Mouse (Mus musculus) kidney, postnatal 25 days (tissue): ENCODE measurements around the gene Tmem43.

ENCODE experiments used
- DNase-seq, 2 experiments: peaks; one replicate each; pipeline ENCODE4 v3.0.0; 2021; ENCODE audit warnings: mixed read lengths in 2 of 2

The Tmem43 gene

GRCm38 (mm10) chr6:91535231-91535630 is 61.7 kb downstream of the Tmem43 start:
- no peak for DNase-seq

DNA sequence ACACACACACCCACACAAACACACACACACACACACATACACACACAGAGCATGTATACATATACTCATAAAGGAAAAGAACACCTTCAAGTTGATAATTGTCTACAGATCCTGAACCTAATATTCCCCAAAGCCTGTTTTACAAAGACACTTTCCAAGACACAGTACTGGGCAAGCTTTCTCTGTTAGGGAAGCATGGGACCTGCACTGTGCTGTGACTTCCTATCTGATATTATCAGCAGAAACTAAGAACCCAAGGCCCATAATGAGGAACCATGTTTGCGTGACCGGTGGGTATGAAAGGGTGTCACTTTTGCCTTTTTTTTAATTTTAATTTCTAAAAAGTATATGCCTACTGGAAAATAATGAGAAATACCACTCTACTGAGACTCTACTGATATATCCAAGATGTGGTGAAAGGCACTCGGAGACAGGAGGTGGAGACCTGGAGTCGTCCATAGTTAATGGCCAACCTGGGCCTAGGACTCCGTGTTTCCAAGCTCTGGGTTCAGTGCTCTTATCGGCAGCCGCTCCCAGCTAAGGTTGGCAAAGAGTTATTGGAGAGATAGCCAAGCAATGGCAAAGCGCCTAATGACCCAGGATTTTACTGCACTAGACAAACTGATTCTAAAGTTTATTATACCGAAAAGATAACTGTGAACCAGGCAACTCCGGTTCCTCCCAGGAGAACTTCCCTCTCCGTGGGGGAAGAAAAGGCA is 62.7 kb downstream of the Tmem43 start:
- DNase-seq = peak; percentile 57 to 81
